Mouse (Mus musculus) left cerebral cortex, adult 2 months (tissue): ENCODE data around the gene Yif1b. TPM values are rescaled to one million over a fixed set of nuclear protein-coding genes. Genes with fewer than 3 reads are reported as not detected.

Experiments used
- DNase-seq, 2 experiments: peaks; one replicate each; pipeline ENCODE4 v3.0.0; 2021 to 2022; ENCODE audit warnings: low spot score in 2 of 2, mixed read lengths in 1 of 2; ENCODE audit errors: extremely low spot score in 1 of 2
- H3K27ac ChIP-seq: fragments of 200-600 bp; 2 replicates; pipeline ENCODE4 v1.8.1; 2022
- H3K4me3 ChIP-seq: fragments of 200-600 bp; 2 replicates; pipeline ENCODE4 v1.8.1; 2022
- CTCF ChIP-seq: fragments of 200-600 bp; IDR thresholded peaks from 2 replicates; pipeline ENCODE4 v1.8.1; 2022; ENCODE audit warnings: antibody characterized with exemption, mild to moderate bottlenecking, moderate library complexity
- intact Hi-C: fragments of 180-260 bp; cut with DNase I; formaldehyde crosslinking; loops from one replicate; pipeline ENCODE4 v1.15.1; 2025
- total RNA-seq, 2 experiments: library from RNA; stranded (reverse); gene quantifications; 2 replicates each; pipeline ENCODE4 v1.2.3; 2021

Gene Yif1b
- total RNA-seq, 2 experiments from 2014 or later = 44.3 to 47.2 TPM

GRCm38 (mm10) chr7:29295861-29296647 lies 57.9 kb downstream of the Yif1b start:
- TF ChIP-seq CTCF = no peak
- intact Hi-C loops = loop anchor here (5.0 kb wide), 1 partner anchor 244 kb away; no protein-coding TSS in a partner anchor
- DNase-seq = no peak
- Histone ChIP-seq H3K27ac (no peak overlapping the region), H3K4me3 (no peak overlapping the region)

- DNase-seq = peak in 1 of 2 experiments; percentile 46
Observed at GRCm38 (mm10) chr7:29296998-29297397, 58.9 kb downstream of the Yif1b start.

More at GRCm38 (mm10) chr7:29296998-29297397, 58.9 kb downstream of the Yif1b start:
- intact Hi-C loops = loop anchor here (5.0 kb wide), 1 partner anchor 245 kb away; no protein-coding TSS in a partner anchor
- peak; percentile 76 for TF ChIP-seq CTCF
- Histone ChIP-seq H3K4me3 (no peak overlapping the region), H3K27ac (no peak overlapping the region)

Other genes with a start within 250 kb of the Yif1b start
- 10 to 100 TPM in 1 of 2 experiments, 1 to 10 TPM in 1; 7.7 to 10.5 TPM for gene Ryr1, start 113.2 kb upstream of the Yif1b start, total RNA-seq
- gene Rasgrp4, start 103.5 kb upstream of the Yif1b start, total RNA-seq = 1 to 10 TPM; 1.2 to 1.4 TPM
- 10 to 100 TPM; 34.3 to 38.3 TPM for gene Fam98c, start 82.1 kb upstream of the Yif1b start, total RNA-seq
- 1 to 10 TPM; 1.4 to 1.8 TPM for gene Ggn, start 68.1 kb upstream of the Yif1b start, total RNA-seq
- 10 to 100 TPM; 56.0 to 59.3 TPM for gene Spred3, start 67.9 kb upstream of the Yif1b start, total RNA-seq
- 100 to 1,000 TPM; 128 to 132 TPM for gene Psmd8, start 57.6 kb upstream of the Yif1b start, total RNA-seq
- 1 to 10 TPM; 1.3 TPM for gene Catsperg1, start 24.3 kb upstream of the Yif1b start, total RNA-seq
- 1 to 10 TPM; 2.9 to 3.3 TPM for gene Kcnk6, start 5.8 kb upstream of the Yif1b start, total RNA-seq
- gene 2200002D01Rik, start 10.1 kb downstream of the Yif1b start, total RNA-seq = under 1 TPM in 1 of 2 experiments, not detected in 1; 0.32 TPM
- gene Spint2, start 43.6 kb downstream of the Yif1b start, total RNA-seq = 10 to 100 TPM; 26.4 to 27.8 TPM
- gene Ppp1r14a, start 51.0 kb downstream of the Yif1b start, total RNA-seq = 10 to 100 TPM; 15.1 to 18.2 TPM
- 100 to 1,000 TPM; 114 to 128 TPM for gene Dpf1, start 65.6 kb downstream of the Yif1b start, total RNA-seq